Mouse (Mus musculus) cerebellum, adult 2 months (tissue): ENCODE measurements around the gene Plekhg3.

Source experiments
- CTCF ChIP-seq: fragments of 200-500 bp; IDR thresholded peaks from 2 replicates; pipeline ENCODE4 v1.5.1; 2011; ENCODE audit warnings: low read depth, mild to moderate bottlenecking, control low read depth, low read length, moderate library complexity, borderline replicate concordance; ENCODE audit not compliant: insufficient read depth
- POLR2A ChIP-seq: fragments of 200-500 bp; IDR thresholded peaks from 2 replicates; pipeline ENCODE4 v1.6.1; 2011; ENCODE audit warnings: low read length, control low read depth, borderline replicate concordance; ENCODE audit not compliant: insufficient read depth

GRCm38 (mm10) chr12:76524915-76525314 lies 5.8 kb upstream of the Plekhg3 start:
- TF ChIP-seq CTCF (no peak), POLR2A (no peak)
